ENCODE assay signal across 8 mouse cellular contexts in the genomic region with DNA sequence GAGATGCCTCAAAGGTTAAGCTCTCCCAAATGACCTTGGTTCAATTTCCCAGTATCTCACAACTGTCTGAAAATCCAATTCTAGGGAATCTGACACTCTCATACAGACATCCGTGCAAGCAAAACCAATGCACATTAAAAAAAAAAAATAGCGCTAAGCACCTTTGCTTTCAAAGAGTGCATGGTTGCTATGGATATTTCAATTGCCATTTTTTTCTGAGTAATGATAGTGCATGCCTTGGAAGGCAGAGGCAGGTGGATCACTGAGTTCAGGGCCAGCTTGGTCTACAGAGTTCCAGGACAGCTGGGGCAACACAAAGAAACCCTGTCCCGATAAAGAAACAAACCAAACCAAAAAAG. TPM values are rescaled to one million over a fixed set of nuclear protein-coding genes. Genes with fewer than 3 reads are reported as not detected.
DNase-seq lines count a peak whose midpoint lies in the region; ATAC-seq and TF ChIP-seq lines count a peak whose summit lies in the region.

No protein-coding gene starts in this region.

- H3K4me1 ChIP-seq in embryonic facial prominence, embryonic 11.5 days (ENCODE audit: control insufficient read depth, insufficient read depth, low read length): no peaks in the 10 kb centered on the region
- peaks cover 3% of the 10 kb centered on the region for H3K4me1 ChIP-seq in intestine, embryonic 14.5 days (replicated peaks; ENCODE audit: control insufficient read depth, insufficient read depth, low read length)
- no peaks in the 10 kb centered on the region for H3K4me1 ChIP-seq in midbrain, postnatal 0 days (ENCODE audit: insufficient read depth, low read length)

- no peaks in the 10 kb centered on the region for H3K27me3 ChIP-seq in embryonic facial prominence, embryonic 11.5 days (ENCODE audit: control insufficient read depth, insufficient read depth, low read length)
- H3K27me3 ChIP-seq in intestine, embryonic 14.5 days (replicated peaks; ENCODE audit: control insufficient read depth, insufficient read depth, low read length): no peaks in the 10 kb centered on the region
- no peaks in the 10 kb centered on the region for H3K27me3 ChIP-seq in midbrain, postnatal 0 days (ENCODE audit: insufficient read depth, low read length)

- WGBS in embryonic facial prominence, embryonic 11.5 days: 20% methylated on average over 3 of the region's 3 CpGs
- WGBS in intestine, embryonic 14.5 days: 14% methylated on average over 3 of the region's 3 CpGs
- WGBS in midbrain, postnatal 0 days: 10% methylated on average over 3 of the region's 3 CpGs

- TF ChIP-seq CTCF in layer of hippocampus, adult 2 months (conservative IDR thresholded peaks at IDR 0.05): no peak
- no peak for TF ChIP-seq CTCF in midbrain, postnatal 0 days (IDR thresholded peaks at IDR 0.05)

- H3K9ac ChIP-seq in embryonic facial prominence, embryonic 11.5 days (replicated peaks; ENCODE audit: low read length): peak overlapping the region; percentile 91; the same call in 1 of the 2 replicates
- peak overlapping the region; percentile 92 for H3K9ac ChIP-seq in intestine, embryonic 14.5 days (ENCODE audit: low read length)
- H3K9ac ChIP-seq in midbrain, postnatal 0 days (replicated peaks; ENCODE audit: low read length, poor library complexity, severe bottlenecking): peak overlapping the region; percentile 79

- H3K27ac ChIP-seq in layer of hippocampus, adult 2 months: peak overlapping the region; percentile 91
- no peak overlapping the region for H3K27ac ChIP-seq in embryonic facial prominence, embryonic 11.5 days (replicated peaks; ENCODE audit: low read depth, low read length)
- no peak overlapping the region for H3K27ac ChIP-seq in intestine, embryonic 14.5 days (ENCODE audit: low read depth)
- no peak overlapping the region for H3K27ac ChIP-seq in midbrain, postnatal 0 days (ENCODE audit: low read depth, low read length)

- no peak for ATAC-seq in embryonic facial prominence, embryonic 11.5 days (replicated peaks; ENCODE audit: insufficient number of reproducible peaks, low FRiP score, low TSS enrichment, low read depth)
- ATAC-seq in intestine, embryonic 14.5 days (replicated peaks; ENCODE audit: low FRiP score, low TSS enrichment, low read depth): peak; percentile 12; the same call in 1 of the 2 replicates
- no peak for ATAC-seq in midbrain, postnatal 0 days (ENCODE audit: low FRiP score)

- no peaks in the 10 kb centered on the region; the same call in 1 of the 2 replicates for H3K36me3 ChIP-seq in embryonic facial prominence, embryonic 11.5 days (replicated peaks; ENCODE audit: control insufficient read depth, insufficient read depth, low read depth, low read length)
- peaks cover 22% of the 10 kb centered on the region for H3K36me3 ChIP-seq in intestine, embryonic 14.5 days (ENCODE audit: control insufficient read depth, insufficient read depth, low read length)
- H3K36me3 ChIP-seq in midbrain, postnatal 0 days (ENCODE audit: insufficient read depth, low read length): 0 out of 2 replicates have a peak, but pooled peaks cover 5% of the 10 kb centered on the region

- no peak for DNase-seq in layer of hippocampus, adult 2 months (ENCODE audit: low spot score in 2 of 2)
- no peak for DNase-seq in layer of hippocampus, adult 18-20 months (ENCODE audit: low spot score in 2 of 2)
- DNase-seq in embryonic facial prominence, embryonic 11.5 days (ENCODE audit: low spot score): no peak
- no peak for DNase-seq in intestine, embryonic 14.5 days (ENCODE audit: low spot score)
- no peak for DNase-seq in midbrain, postnatal 0 days (ENCODE audit: low spot score)
- no peak for DNase-seq in ovary, postnatal 10 days (ENCODE audit: low spot score)
- DNase-seq in kidney, postnatal 36 days: no peak
- DNase-seq in layer of hippocampus, adult 9-10 months (ENCODE audit: low spot score): no peak

- no peaks in the 10 kb centered on the region for H3K9me3 ChIP-seq in embryonic facial prominence, embryonic 11.5 days (replicated peaks; ENCODE audit: control insufficient read depth, low read length)
- no peaks in the 10 kb centered on the region for H3K9me3 ChIP-seq in intestine, embryonic 14.5 days (ENCODE audit: control insufficient read depth, low read length)
- H3K9me3 ChIP-seq in midbrain, postnatal 0 days (ENCODE audit: low read length): no peaks in the 10 kb centered on the region

- H3K4me3 ChIP-seq in layer of hippocampus, adult 2 months: peak overlapping the region; percentile 93
- H3K4me3 ChIP-seq in embryonic facial prominence, embryonic 11.5 days (ENCODE audit: low read depth, low read length): peak overlapping the region; percentile 82
- peak overlapping the region; percentile 82 for H3K4me3 ChIP-seq in intestine, embryonic 14.5 days (ENCODE audit: low read depth, low read length)
- H3K4me3 ChIP-seq in midbrain, postnatal 0 days (ENCODE audit: low read depth, low read length): peak overlapping the region; percentile 67

- H3K4me2 ChIP-seq in embryonic facial prominence, embryonic 11.5 days (ENCODE audit: low read depth, low read length): peak overlapping the region; percentile 81
- peak overlapping the region; percentile 79 for H3K4me2 ChIP-seq in intestine, embryonic 14.5 days (ENCODE audit: low read length)
- H3K4me2 ChIP-seq in midbrain, postnatal 0 days (ENCODE audit: low read depth, low read length, poor library complexity, severe bottlenecking): peak overlapping the region; percentile 74

RNA-seq across cellular contexts. Expression of a gene that starts 0.3 kb away (rescaled TPM):
- total RNA-seq in layer of hippocampus, adult 2 months (2021): 10 to 100 TPM; 32.5 to 32.8 TPM
- 10 to 100 TPM; 30.2 to 30.4 TPM for total RNA-seq in layer of hippocampus, adult 18-20 months (2021)
- polyA plus RNA-seq in embryonic facial prominence, embryonic 11.5 days (2014; fragmentation: Nextera tagmentation; extraction: Ambion mirVana): 56.1 and 62.0 TPM in 2 replicates
- polyA plus RNA-seq in intestine, embryonic 14.5 days (2014; fragmentation: Nextera tagmentation; extraction: Ambion mirVana): 57.1 and 63.9 TPM in 2 replicates
- total RNA-seq in midbrain, postnatal 0 days (2014; rRNA removed): 22.6 and 26.5 TPM in 2 replicates
- 64.2 and 65.0 TPM in 2 replicates for polyA plus RNA-seq in midbrain, postnatal 0 days (2015; fragmentation: Nextera tagmentation; extraction: Ambion mirVana)

RNA-seq across cellular contexts. Expression of a gene that starts 2.5 kb away (rescaled TPM):
- 1 to 10 TPM; 4.8 to 6.6 TPM for total RNA-seq in layer of hippocampus, adult 2 months (2021)
- 1 to 10 TPM; 4.6 to 7.6 TPM for total RNA-seq in layer of hippocampus, adult 18-20 months (2021)
- polyA plus RNA-seq in embryonic facial prominence, embryonic 11.5 days (2014; fragmentation: Nextera tagmentation; extraction: Ambion mirVana): 116 and 122 TPM in 2 replicates
- polyA plus RNA-seq in intestine, embryonic 14.5 days (2014; fragmentation: Nextera tagmentation; extraction: Ambion mirVana): 78.6 and 79.2 TPM in 2 replicates
- 4.2 and 6.6 TPM in 2 replicates for total RNA-seq in midbrain, postnatal 0 days (2014; rRNA removed)
- 17.7 and 20.6 TPM in 2 replicates for polyA plus RNA-seq in midbrain, postnatal 0 days (2015; fragmentation: Nextera tagmentation; extraction: Ambion mirVana)

RNA-seq across cellular contexts. Expression of a gene that starts 2.7 kb away (rescaled TPM):
- not detected for total RNA-seq in layer of hippocampus, adult 2 months (2021)
- not detected for total RNA-seq in layer of hippocampus, adult 18-20 months (2021)
- polyA plus RNA-seq in embryonic facial prominence, embryonic 11.5 days (2014; fragmentation: Nextera tagmentation; extraction: Ambion mirVana): not detected in 2 replicates
- polyA plus RNA-seq in intestine, embryonic 14.5 days (2014; fragmentation: Nextera tagmentation; extraction: Ambion mirVana): not detected in 2 replicates
- not detected in 2 replicates for total RNA-seq in midbrain, postnatal 0 days (2014; rRNA removed)
- polyA plus RNA-seq in midbrain, postnatal 0 days (2015; fragmentation: Nextera tagmentation; extraction: Ambion mirVana): not detected in 2 replicates

RNA-seq across cellular contexts. Expression of a gene that starts 7.6 kb away (rescaled TPM):
- 10 to 100 TPM; 25.3 to 30.0 TPM for total RNA-seq in layer of hippocampus, adult 2 months (2021)
- 10 to 100 TPM; 24.2 to 30.3 TPM for total RNA-seq in layer of hippocampus, adult 18-20 months (2021)
- 111 and 126 TPM in 2 replicates for polyA plus RNA-seq in embryonic facial prominence, embryonic 11.5 days (2014; fragmentation: Nextera tagmentation; extraction: Ambion mirVana)
- 92.8 and 95.9 TPM in 2 replicates for polyA plus RNA-seq in intestine, embryonic 14.5 days (2014; fragmentation: Nextera tagmentation; extraction: Ambion mirVana)
- total RNA-seq in midbrain, postnatal 0 days (2014; rRNA removed): 17.8 and 23.7 TPM in 2 replicates
- 29.2 and 32.9 TPM in 2 replicates for polyA plus RNA-seq in midbrain, postnatal 0 days (2015; fragmentation: Nextera tagmentation; extraction: Ambion mirVana)

RNA-seq across cellular contexts. Expression of a gene that starts 7.7 kb away (rescaled TPM):
- total RNA-seq in layer of hippocampus, adult 2 months (2021): 1 to 10 TPM; 2.0 to 2.9 TPM
- 1 to 10 TPM; 2.4 to 5.1 TPM for total RNA-seq in layer of hippocampus, adult 18-20 months (2021)
- 0.34 TPM in 1 of 2 replicates, not detected in the other for polyA plus RNA-seq in embryonic facial prominence, embryonic 11.5 days (2014; fragmentation: Nextera tagmentation; extraction: Ambion mirVana)
- not detected in 2 replicates for polyA plus RNA-seq in intestine, embryonic 14.5 days (2014; fragmentation: Nextera tagmentation; extraction: Ambion mirVana)
- 3.8 TPM in 1 of 2 replicates, not detected in the other for total RNA-seq in midbrain, postnatal 0 days (2014; rRNA removed)
- polyA plus RNA-seq in midbrain, postnatal 0 days (2015; fragmentation: Nextera tagmentation; extraction: Ambion mirVana): not detected in 2 replicates
